Mouse (Mus musculus) E14TG2a.4 (cell line): ENCODE measurements at regions not wholly inside any gene's neighbourhood (a gene's known extent, or its start where the extent isn't known, plus 50 kb on each side); places are given as distances from the start of the nearest gene placed in this dataset.

ENCODE experiments used
- H3K27me3 ChIP-seq: 2 replicates; pipeline ENCODE4 v1.6.1; 2014; ENCODE audit warnings: low read length, control low read depth; ENCODE audit not compliant: insufficient read depth
- H3K36me3 ChIP-seq: 2 replicates; pipeline ENCODE4 v1.6.1; 2014; ENCODE audit warnings: low read length, control low read depth; ENCODE audit not compliant: insufficient read depth
- H3K4me1 ChIP-seq: replicated peaks from 2 replicates; pipeline ENCODE4 v1.6.1; 2014; ENCODE audit warnings: low read depth, low read length, control low read depth
- H3K4me3 ChIP-seq: replicated peaks from 2 replicates; pipeline ENCODE4 v1.5.1; 2014; ENCODE audit warnings: mild to moderate bottlenecking, low read length
- H3K9me3 ChIP-seq: 2 replicates; pipeline ENCODE4 v1.6.1; 2014; ENCODE audit warnings: low read length, control low read depth
- CTCF ChIP-seq: conservative IDR thresholded peaks from 2 replicates; pipeline ENCODE4 v1.5.1; 2014; ENCODE audit warnings: low read length
- NANOG ChIP-seq: IDR thresholded peaks from 2 replicates; pipeline ENCODE4 v1.6.1; 2014; ENCODE audit warnings: borderline replicate concordance, low read length, mixed read lengths
- POU5F1 ChIP-seq: IDR thresholded peaks from 2 replicates; pipeline ENCODE4 v1.6.1; 2014; ENCODE audit warnings: low read length, borderline replicate concordance

DNA sequence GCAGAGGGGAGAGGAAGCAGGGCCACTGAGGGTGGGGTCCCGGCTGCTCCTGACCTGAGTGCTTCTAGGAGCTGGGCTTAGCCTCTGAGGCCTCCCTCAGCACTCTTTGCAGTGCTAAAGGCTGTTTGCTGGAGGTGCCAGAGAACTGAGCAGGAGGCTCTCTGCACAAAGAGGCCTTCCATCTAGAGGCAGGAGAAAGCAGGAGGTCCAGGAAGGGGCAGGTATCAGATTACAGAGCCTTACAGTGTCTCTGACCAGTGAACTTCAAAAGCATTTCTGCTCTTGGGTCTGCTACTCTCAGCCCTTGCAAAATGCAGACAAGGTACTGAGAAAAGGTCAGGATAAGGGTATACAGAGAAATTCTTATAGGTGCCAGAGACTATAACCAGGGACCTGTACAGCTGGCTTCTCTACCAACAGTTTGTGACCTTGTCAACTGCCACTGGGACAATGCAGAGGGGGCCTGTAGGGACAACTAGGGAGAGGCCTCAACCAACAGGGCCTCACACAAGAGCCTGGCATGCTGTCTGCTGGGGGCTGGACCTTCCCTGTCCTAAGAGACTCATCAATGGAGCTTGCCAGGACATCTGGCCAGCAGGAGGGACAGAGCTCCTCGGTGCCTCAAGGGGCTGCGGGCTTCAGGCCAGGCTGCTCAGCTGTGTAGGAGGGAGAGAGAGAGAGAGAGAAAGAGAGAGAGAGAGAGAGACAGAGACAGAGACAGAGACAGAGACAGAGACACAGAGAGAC is 380.3 kb upstream of the Tshz3 start:
- H3K4me1 ChIP-seq = no peaks in the 10 kb centered on the region
- H3K9me3 ChIP-seq = no peaks in the 10 kb centered on the region
- H3K4me3 ChIP-seq = no peak overlapping the region
- H3K27me3 ChIP-seq = no peaks in the 10 kb centered on the region
- TF ChIP-seq CTCF = no peak
- TF ChIP-seq NANOG = no peak
- TF ChIP-seq POU5F1 = no peak
- H3K36me3 ChIP-seq = no peaks in the 10 kb centered on the region

DNA sequence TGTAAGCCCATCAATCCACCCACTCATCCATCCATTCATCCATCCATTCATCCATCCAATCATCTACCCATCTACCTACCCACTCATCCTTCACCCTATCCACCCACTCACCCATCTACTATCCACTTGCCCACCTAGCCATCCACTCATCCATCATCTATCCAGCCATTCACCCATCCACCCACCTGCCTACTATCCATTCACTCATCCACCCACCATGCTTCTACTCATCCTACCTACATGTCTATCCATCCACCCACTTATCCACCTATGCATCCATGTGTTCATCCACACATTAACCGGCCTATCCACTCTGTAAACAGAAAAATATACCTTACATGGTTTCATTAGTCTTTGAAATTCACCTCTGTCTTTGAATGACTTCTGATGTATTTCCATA is 384.2 kb upstream of the Tshz3 start:
- no peak overlapping the region for H3K4me3 ChIP-seq
- no peak for TF ChIP-seq NANOG
- no peak for TF ChIP-seq CTCF
- no peak for TF ChIP-seq POU5F1
- H3K27me3 ChIP-seq = no peaks in the 10 kb centered on the region
- H3K36me3 ChIP-seq = no peaks in the 10 kb centered on the region
- H3K4me1 ChIP-seq = no peaks in the 10 kb centered on the region
- no peaks in the 10 kb centered on the region for H3K9me3 ChIP-seq

DNA sequence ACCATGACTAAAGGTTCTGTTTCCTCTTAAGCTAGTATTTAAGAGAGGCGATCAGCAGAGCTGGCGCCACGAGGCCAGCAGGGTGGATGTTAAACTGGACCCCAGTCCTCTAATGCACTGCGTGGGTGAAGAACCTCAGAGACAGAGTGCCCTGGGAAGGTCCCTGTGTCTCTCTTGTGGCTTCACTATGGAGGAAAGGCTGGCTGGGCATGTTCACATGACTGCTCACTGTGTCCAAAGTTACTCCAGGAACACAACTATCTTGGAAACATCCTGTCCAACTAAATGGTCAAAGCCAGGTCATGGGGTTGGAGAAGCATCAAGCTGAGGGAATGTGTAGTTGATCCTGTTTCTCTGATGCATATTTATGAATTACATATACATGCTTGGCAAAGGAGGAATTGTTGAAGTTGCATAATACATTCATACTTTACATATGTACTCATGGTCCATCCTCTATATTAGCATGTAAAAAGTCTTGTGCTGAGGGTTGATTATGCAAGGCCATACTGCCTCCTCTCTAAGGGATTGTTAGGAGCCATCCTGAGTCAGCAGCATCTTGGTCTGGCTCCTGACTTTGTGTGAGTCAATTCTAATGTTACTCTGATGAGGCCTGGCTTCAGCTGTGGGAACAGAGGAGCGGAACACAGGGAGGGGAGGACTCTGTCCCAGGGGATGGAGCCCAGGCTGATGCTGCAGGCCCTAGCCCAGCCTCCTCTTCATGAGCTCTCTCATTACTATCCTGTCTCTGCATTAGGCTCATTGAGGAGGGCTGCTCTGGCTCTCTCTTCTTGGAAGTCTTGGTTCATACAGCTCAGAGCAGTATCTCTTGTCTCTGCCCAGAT is 387.9 kb upstream of the Tshz3 start:
- no peaks in the 10 kb centered on the region for H3K27me3 ChIP-seq
- no peak overlapping the region for H3K4me3 ChIP-seq
- H3K4me1 ChIP-seq = no peaks in the 10 kb centered on the region
- TF ChIP-seq POU5F1 = no peak
- no peak for TF ChIP-seq NANOG
- no peak for TF ChIP-seq CTCF
- no peaks in the 10 kb centered on the region for H3K9me3 ChIP-seq
- no peaks in the 10 kb centered on the region for H3K36me3 ChIP-seq

DNA sequence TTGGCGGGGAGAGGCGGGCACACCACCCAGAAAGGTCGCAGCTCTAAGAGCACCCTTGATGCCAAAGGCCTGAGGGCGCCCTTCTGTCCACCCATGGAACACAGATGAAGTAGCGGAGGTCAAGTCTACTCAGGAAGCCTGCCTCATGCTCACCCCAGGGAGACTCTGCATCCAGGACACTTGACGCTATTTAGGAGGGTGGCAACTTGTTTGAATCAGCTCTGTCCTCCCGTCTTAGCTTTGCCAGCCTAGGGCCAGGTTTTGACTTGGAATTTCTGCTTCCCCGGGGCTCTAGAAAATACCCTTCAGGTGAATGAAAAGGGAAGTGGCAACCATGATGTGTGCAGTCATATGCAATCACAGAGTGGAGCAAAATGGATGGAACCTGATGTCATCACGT is 389.2 kb upstream of the Tshz3 start:
- no peaks in the 10 kb centered on the region for H3K36me3 ChIP-seq
- H3K27me3 ChIP-seq = no peaks in the 10 kb centered on the region
- no peaks in the 10 kb centered on the region for H3K9me3 ChIP-seq
- H3K4me3 ChIP-seq = no peak overlapping the region
- no peak for TF ChIP-seq CTCF
- no peak for TF ChIP-seq POU5F1
- no peak for TF ChIP-seq NANOG
- H3K4me1 ChIP-seq = no peaks in the 10 kb centered on the region

DNA sequence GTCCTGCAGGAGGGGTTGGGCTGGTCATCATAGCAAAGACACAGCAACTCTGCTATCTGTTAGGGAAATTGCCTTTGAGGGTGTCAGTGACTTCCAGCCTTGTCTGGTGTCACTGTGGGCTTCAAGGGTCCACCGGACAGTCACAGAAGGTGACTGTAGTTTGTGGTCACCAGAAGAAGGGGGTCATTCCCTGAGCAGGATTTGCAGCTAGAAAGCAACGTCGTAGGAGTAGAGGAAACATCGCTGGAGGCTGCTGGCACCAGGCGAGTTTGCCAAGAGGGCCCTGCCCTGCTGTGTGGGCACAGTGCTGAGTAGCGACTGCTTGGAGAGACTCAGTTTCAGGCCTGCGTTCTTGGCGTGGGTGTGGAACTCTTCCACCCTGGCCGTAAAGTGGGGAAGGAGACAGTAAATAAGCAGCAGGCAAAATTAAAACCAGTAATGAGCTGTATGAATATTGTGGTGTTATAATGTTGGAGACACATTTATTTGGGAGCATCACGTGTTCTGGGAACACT is 389.8 kb upstream of the Tshz3 start:
- Histone ChIP-seq H3K9me3 (no peaks in the 10 kb centered on the region), H3K36me3 (no peaks in the 10 kb centered on the region), H3K4me3 (no peak overlapping the region), H3K27me3 (no peaks in the 10 kb centered on the region), H3K4me1 (no peaks in the 10 kb centered on the region)
- TF ChIP-seq CTCF (no peak), NANOG (no peak), POU5F1 (no peak)

DNA sequence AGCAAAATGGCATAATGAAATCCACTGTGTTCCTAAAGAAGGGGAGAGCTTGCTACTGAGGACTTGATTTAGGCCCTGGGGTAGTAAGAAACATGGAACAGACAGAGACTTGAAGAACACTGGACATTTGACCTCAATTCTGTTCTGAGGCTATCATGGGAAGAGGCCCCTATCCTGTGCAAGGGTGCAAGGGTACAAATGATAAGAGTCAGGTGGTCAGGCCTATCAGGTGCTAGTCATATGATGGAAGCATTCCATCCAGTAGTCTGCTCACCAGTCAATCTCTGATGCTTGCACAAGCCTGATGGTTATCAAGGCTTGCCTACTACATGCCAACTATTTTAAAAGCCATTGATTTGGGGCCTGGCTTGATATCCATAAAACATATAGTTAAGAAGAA is 420.6 kb upstream of the Tshz3 start:
- H3K36me3 ChIP-seq = no peaks in the 10 kb centered on the region
- no peaks in the 10 kb centered on the region for H3K27me3 ChIP-seq
- no peaks in the 10 kb centered on the region for H3K9me3 ChIP-seq
- H3K4me3 ChIP-seq = no peak overlapping the region
- no peaks in the 10 kb centered on the region for H3K4me1 ChIP-seq
- no peak for TF ChIP-seq NANOG
- TF ChIP-seq POU5F1 = no peak
- no peak for TF ChIP-seq CTCF

DNA sequence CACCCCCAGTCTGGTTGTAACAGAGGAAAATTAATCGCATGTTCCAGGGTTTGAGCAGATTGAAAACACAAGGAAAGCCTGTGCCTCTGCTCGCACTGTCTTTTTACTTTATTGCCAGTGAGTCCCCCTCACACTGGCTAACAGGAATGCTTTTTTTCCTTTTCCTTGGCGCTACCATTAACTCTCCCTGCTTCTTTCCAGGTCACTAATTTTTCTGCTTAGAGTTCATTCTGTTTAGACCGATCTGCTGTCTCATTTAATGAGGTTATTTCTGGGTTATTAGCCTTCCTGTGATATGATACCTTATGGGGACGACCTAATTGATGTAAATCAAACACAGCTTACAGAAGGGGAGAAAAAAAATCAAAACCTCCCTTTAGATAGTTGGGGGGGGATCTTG is 429.0 kb upstream of the Tshz3 start:
- Histone ChIP-seq H3K27me3 (no peaks in the 10 kb centered on the region), H3K9me3 (no peaks in the 10 kb centered on the region), H3K4me1 (no peaks in the 10 kb centered on the region), H3K36me3 (no peaks in the 10 kb centered on the region), H3K4me3 (no peak overlapping the region)
- no peak for TF ChIP-seq POU5F1
- TF ChIP-seq CTCF = no peak
- TF ChIP-seq NANOG = no peak

DNA sequence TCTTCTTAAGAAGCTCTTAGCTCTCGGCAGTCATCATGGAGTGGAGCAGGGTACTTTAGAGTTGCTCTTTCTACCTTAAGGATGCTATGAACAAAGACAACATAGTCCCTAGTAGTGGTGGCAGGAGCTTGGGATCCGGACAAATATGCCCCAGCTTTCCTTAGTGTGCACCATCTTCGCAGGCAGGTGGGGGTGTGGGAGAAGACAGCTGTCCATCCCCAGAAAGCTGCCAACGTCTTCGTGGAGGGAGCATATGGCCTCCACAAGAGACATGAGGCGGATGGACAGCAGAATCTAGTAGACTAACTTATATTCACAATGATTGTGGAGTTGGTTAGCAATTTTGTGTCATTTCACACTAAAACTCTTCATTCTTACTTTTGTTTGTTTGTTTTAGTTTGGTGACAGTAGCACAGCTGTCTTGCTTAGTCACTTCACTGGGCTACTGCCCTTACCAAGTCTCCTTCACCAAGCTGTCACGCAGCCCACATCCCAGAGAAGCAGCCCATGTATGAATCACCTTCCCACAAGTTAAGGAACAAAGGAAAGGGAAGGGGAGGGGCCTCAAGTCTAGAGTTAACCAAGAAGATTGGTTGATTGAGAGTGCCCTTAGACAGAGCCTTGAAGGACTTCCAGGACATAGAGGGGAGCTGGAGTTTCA is 432.6 kb upstream of the Tshz3 start:
- H3K4me1 ChIP-seq = no peaks in the 10 kb centered on the region
- no peak for TF ChIP-seq POU5F1
- TF ChIP-seq NANOG = no peak
- TF ChIP-seq CTCF = no peak
- no peaks in the 10 kb centered on the region for H3K9me3 ChIP-seq
- no peak overlapping the region for H3K4me3 ChIP-seq
- no peaks in the 10 kb centered on the region for H3K36me3 ChIP-seq
- H3K27me3 ChIP-seq = no peaks in the 10 kb centered on the region
